Mouse (Mus musculus) kidney, adult 2 months (tissue): ENCODE results near the gene Suv39h2. TPM values are rescaled to one million over a fixed set of nuclear protein-coding genes. Genes with fewer than 3 reads are reported as not detected.

Source experiments
- DNase-seq: peaks from one replicate; pipeline ENCODE4 v3.0.0; 2021
- H3K27ac ChIP-seq: fragments of 200-500 bp; 2 replicates; pipeline ENCODE4 v1.5.1; 2012; ENCODE audit warnings: low read depth, low read length, control low read depth, inconsistent platforms; ENCODE audit not compliant: insufficient read depth
- H3K27me3 ChIP-seq: fragments of 200-500 bp; replicated peaks from 2 replicates; pipeline ENCODE4 v1.6.1; 2012; ENCODE audit warnings: mild to moderate bottlenecking, moderate library complexity, low read length, inconsistent platforms; ENCODE audit not compliant: control insufficient read depth, insufficient read depth
- H3K36me3 ChIP-seq: fragments of 200-500 bp; 2 replicates; pipeline ENCODE4 v1.6.1; 2012; ENCODE audit warnings: mild to moderate bottlenecking, moderate library complexity, low read length, inconsistent platforms; ENCODE audit not compliant: control insufficient read depth, insufficient read depth
- H3K4me1 ChIP-seq: fragments of 200-500 bp; 2 replicates; pipeline ENCODE4 v1.6.1; 2011; ENCODE audit warnings: low read length; ENCODE audit not compliant: control insufficient read depth, insufficient read depth
- H3K4me3 ChIP-seq: fragments of 200-500 bp; 2 replicates; pipeline ENCODE4 v1.5.1; 2011; ENCODE audit warnings: mild to moderate bottlenecking, low read depth, low read length, control low read depth; ENCODE audit not compliant: insufficient read depth
- CTCF ChIP-seq: fragments of 200-500 bp; conservative IDR thresholded peaks from 2 replicates; pipeline ENCODE4 v1.5.1; 2011; ENCODE audit warnings: low read depth, mild to moderate bottlenecking, control low read depth, low read length, moderate library complexity, mixed read lengths; ENCODE audit not compliant: insufficient read depth, insufficient read length
- POLR2A ChIP-seq: fragments of 200-500 bp; IDR thresholded peaks from one replicate; pipeline ENCODE4 v1.6.1; 2011; ENCODE audit warnings: low read depth, low read length, control low read depth
- WGBS: fragments of 180-500 bp; shearing (Covaris S2); methylation state at CpG from one replicate; pipeline ENCODE4 v1.1.7; 2018; 5-methylcytosine and 5-hydroxymethylcytosine counted together
- polyA plus RNA-seq: library from polyadenylated mRNA; depleted of rRNA; stranded (reverse); fragments of >200 nt; gene quantifications from 2 replicates; pipeline ENCODE4 v1.2.3, GENCODE M21; 2012

Suv39h2 gene
- polyA plus RNA-seq, 1 experiment, result 0.16 TPM

DNA sequence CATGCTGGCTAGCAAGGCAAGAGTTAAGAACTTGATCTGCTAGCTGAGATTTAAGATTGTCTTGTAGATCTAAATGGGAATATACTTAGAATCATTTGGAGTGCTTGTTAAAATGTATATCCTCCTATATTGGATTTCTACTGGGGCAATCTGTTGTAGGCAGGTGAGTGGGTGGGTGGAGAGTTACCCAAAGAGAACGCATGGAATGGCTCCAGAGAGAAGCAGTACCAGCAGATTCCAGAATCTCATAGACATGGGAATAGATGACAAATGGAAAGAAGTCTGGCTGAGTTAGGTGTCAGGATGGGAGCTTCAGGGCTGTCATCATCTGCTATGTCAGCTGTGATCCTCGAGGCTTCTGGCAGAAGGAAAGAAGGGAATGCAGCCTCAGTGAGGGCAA, 25.4 kb downstream of the Suv39h2 start:
- 71% methylated on average over 2 of the region's 2 CpGs for WGBS
- H3K27ac ChIP-seq, result no peak overlapping the region
- H3K36me3 ChIP-seq, result peaks cover 1% of the 10 kb centered on the region
- H3K4me3 ChIP-seq, result no peak overlapping the region
- no peak for DNase-seq
- H3K27me3 ChIP-seq, result no peaks in the 10 kb centered on the region
- TF ChIP-seq POLR2A (no peak), CTCF (no peak)
- no peaks in the 10 kb centered on the region for H3K4me1 ChIP-seq

DNA sequence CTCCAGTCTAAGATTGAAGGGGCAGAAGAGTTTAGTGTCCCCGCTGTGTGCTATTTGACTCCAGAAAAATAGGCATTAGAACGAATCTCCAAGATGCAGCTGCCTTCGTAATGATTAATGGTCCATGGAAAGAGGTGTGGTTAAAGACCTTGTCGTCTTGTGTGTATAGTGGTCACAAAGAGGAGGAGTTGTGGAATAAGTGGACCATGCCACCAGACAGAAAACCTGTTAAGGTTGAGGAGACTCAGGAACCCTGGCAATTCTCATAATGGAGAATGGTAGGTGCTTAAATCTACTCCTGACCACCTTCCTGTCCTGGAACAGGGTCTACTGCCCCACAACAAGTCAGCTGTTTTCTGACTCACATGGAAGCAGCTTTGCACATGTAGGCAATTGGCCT, 28.8 kb downstream of the Suv39h2 start:
- 49% methylated on average over 4 of the region's 4 CpGs for WGBS
- H3K27me3 ChIP-seq, result no peaks in the 10 kb centered on the region
- H3K36me3 ChIP-seq, result no peaks in the 10 kb centered on the region
- TF ChIP-seq POLR2A (no peak), CTCF (no peak)
- no peak overlapping the region for H3K4me3 ChIP-seq
- no peak for DNase-seq
- no peaks in the 10 kb centered on the region for H3K4me1 ChIP-seq
- no peak overlapping the region for H3K27ac ChIP-seq

DNA sequence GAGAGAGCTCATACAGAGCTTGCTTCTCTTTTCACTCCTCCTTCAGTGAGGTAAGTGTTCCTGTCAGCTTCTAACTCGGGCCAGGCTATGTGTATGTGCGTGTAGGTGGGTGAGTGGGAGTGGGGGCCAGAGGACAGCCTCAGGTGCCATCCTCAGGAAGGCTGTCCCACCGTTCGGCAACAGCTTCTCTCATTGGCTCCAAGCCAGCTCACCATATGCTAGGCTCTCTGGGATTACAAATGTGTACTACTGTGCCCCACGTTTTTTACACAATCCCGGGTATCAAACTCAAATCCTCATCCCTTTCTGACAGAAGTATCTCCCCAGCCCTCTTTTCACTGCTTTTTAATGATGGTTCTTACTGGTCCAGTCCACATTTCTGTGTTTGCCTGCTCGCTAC, 30.6 kb downstream of the Suv39h2 start:
- no peaks in the 10 kb centered on the region for H3K4me1 ChIP-seq
- H3K27me3 ChIP-seq, result no peaks in the 10 kb centered on the region
- TF ChIP-seq CTCF, result no peak
- no peak for TF ChIP-seq POLR2A
- no peak overlapping the region for H3K27ac ChIP-seq
- no peaks in the 10 kb centered on the region; the same call in 1 of the 2 replicates for H3K36me3 ChIP-seq
- 80% methylated on average over 7 of the region's 7 CpGs for WGBS
- no peak for DNase-seq
- H3K4me3 ChIP-seq, result no peak overlapping the region

DNA sequence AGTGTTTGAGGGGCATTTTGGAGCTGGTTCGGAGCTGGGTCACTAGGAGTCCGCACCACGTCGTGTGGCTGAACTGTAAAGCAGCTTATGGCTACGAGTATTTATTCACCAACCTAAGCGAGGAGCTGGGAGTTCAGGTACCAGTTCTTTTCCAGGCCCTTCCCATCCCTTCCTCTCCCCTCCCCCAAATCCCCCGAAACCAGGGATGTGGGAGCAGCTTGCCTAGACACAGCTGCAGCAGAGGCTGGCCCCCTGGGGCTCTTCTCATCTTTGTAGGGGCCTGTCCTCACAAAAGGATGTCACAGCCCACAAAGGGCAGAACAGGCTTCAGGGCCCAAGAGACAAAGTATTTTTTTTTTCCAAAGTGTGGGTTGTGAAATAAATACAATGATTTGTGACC, 36.9 kb downstream of the Suv39h2 start:
- DNase-seq, result no peak
- TF ChIP-seq POLR2A, result no peak
- no peak for TF ChIP-seq CTCF
- H3K27me3 ChIP-seq, result no peaks in the 10 kb centered on the region
- no peaks in the 10 kb centered on the region; the same call in 1 of the 2 replicates for H3K36me3 ChIP-seq
- H3K4me3 ChIP-seq, result no peak overlapping the region
- no peak overlapping the region for H3K27ac ChIP-seq
- 80% methylated on average over 7 of the region's 7 CpGs for WGBS
- H3K4me1 ChIP-seq, result no peaks in the 10 kb centered on the region

DNA sequence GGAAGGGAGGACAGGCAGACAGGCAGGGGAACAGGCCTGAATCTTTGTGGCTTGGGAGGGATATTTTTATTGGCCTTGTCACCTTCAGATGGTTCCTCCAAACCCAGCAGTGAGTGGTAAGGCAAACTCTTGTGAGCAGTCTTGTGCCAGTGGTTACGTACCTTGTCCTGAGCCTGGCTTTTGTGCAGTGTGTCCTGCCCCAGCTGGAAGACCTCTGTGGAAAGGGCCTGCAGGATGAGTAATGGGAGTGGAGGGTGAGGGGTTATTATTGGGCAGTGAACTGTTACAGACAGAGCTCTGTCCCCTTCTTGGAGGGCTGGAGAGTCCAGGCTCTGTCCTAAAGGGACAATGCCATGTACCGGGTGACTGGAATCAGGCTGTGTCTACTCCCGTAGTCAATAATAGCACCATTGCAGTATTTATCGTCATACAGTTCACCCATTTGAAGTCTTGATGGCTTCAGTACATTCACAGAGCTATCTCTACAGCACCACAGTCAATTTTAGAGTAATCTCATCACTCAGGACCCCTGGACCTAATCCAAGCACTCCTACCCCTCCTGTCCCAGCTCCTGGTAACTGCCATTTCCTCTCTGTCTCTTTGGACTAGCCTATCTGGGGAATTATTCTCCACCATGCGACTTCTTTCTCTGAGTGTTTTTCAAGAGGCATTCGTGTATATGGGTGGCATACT, 39.3 kb downstream of the Suv39h2 start:
- no peak for TF ChIP-seq CTCF
- TF ChIP-seq POLR2A, result no peak
- Histone ChIP-seq H3K4me3 (no peak overlapping the region), H3K36me3 (no peaks in the 10 kb centered on the region; the same call in 1 of the 2 replicates), H3K27ac (no peak overlapping the region), H3K4me1 (no peaks in the 10 kb centered on the region), H3K27me3 (no peaks in the 10 kb centered on the region)
- no peak for DNase-seq
- 88% methylated on average over 6 of the region's 6 CpGs for WGBS

DNA sequence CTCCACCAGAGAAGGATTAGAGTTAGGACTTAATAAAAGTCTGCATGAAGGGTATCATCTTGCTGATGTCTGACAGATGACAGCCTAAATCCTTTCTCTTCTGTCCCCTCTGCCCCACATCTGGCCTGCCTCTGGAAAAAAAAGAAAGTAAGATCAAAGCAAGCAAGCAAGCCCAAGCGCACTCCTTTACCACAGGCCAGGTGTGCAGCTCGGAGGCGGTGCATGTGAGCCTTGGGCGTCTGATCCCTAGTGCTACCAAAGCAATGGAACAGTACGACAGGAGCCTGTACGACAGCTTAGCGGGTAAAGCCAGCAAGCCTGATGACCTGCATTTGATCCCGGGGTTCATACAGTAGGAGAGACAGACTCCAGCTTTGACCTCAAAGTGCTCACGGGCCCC, 43.9 kb downstream of the Suv39h2 start:
- 83% methylated on average over 9 of the region's 9 CpGs for WGBS
- no peaks in the 10 kb centered on the region for H3K4me1 ChIP-seq
- no peak for DNase-seq
- no peaks in the 10 kb centered on the region for H3K27me3 ChIP-seq
- no peak for TF ChIP-seq CTCF
- TF ChIP-seq POLR2A, result no peak
- no peak overlapping the region for H3K27ac ChIP-seq
- no peak overlapping the region for H3K4me3 ChIP-seq
- no peaks in the 10 kb centered on the region for H3K36me3 ChIP-seq

DNA sequence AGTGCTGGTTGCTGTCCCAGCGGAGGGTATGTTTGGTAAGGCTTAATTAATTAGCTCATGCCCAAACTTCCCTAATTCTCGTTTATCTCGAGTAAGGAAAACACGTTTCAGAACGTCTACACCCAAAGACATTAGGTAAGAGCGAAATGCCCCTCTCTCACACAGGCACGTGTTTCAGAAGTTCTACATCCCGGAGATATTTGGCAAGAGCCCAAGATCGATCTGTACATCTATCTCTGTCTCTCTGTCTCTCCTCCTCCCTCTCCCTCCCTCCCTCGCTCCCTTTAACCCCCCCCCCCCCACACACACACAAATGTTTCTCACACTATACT, 50.3 kb downstream of the Suv39h2 start:
- Histone ChIP-seq H3K4me1 (no peaks in the 10 kb centered on the region), H3K4me3 (peak overlapping the region; percentile 87), H3K27ac (no peak overlapping the region), H3K36me3 (no peaks in the 10 kb centered on the region), H3K27me3 (no peaks in the 10 kb centered on the region)
- TF ChIP-seq CTCF (no peak), POLR2A (no peak)
- no peak for DNase-seq
- WGBS, result 1% methylated on average over 9 of the region's 10 CpGs
